Mouse (Mus musculus) heart, postnatal 10 days (tissue): ENCODE results near the gene Kcnj12. TPM values are rescaled to one million over a fixed set of nuclear protein-coding genes. Genes with fewer than 3 reads are reported as not detected.

ENCODE experiments used
- DNase-seq, 2 experiments: peaks; one replicate each; pipeline ENCODE4 v3.0.0; 2021
- intact Hi-C: fragments of 180-260 bp; cut with DNase I; formaldehyde crosslinking; loops from one replicate; pipeline ENCODE4 v1.15.1; 2025
- total RNA-seq, 2 experiments: library from RNA; stranded (reverse); gene quantifications; 2 replicates each; pipeline ENCODE4 v1.2.3; 2021

Kcnj12 gene
- total RNA-seq = 10 to 100 TPM; 20.6 to 24.7 TPM

DNA sequence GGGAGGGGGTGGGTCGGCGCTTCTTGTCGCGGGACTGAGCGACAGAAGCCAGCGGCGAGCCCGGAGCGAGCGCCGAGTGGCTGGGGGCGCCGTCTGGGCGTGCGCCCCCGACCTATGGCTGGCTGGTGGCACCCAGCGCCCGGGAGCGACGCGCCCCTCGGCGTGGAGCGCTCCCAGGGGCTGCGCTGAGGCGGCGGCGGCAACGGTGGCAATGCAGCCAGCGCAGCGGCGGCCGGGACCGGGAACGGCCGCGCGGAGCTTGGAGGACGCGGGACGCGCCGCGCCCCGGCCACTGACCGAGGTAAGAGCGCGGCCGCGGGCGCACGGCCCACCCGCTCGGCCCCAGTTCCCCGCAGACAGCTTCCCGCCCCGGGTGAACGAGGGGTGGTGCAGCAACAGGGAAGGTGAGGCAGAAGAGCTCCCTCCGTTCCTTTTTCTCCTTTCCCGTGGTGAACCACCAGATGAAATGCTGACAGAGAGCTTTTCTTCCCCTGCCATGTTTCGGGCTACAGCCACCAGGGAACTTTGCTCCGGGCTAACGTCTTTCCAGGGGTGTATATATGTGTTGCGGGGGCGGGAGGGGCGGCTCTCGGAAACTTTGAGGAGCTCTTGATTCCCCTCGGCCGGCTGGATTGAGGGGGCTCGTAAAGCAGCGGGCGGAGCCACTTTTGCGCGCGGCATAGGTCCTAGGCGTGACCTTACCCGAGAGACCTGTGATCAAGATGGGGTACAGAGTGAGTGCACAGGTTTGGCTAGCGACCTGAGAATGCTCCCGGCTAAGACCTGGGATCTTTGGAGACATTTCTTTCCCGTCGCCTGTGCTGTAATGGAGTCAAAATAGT, at the start of gene Kcnj12:
TSS of gene Kcnj12 (plus strand) at position 15 of the 842 bp plus-strand sequence.
- intact Hi-C loops = loop anchor here (2.0 kb wide), 1 partner anchor 38 kb away; no protein-coding TSS in a partner anchor
- DNase-seq = peak in 1 of 2 experiments; percentile 18

DNA sequence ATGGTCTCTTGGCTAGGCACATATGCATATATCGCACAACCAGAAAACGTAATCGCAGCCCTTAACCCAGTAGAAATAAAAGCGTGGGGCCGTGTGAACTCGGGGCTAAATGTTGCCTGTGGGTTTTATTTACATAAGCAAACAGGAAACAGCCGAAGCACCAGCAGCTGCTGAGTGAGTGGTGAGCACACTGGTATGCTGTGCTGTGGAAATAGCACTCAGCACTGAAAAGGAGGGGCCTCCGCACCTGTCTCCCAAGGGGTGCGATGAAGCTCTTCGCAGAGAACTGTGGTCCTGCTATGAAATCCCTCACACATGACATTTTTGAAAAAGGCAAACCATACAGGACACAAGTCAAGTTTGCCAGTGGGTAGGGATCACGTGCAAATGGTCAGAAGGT, 47.3 kb upstream of the Kcnj12 start:
- DNase-seq = no peak
- intact Hi-C loops = no loop called here

DNA sequence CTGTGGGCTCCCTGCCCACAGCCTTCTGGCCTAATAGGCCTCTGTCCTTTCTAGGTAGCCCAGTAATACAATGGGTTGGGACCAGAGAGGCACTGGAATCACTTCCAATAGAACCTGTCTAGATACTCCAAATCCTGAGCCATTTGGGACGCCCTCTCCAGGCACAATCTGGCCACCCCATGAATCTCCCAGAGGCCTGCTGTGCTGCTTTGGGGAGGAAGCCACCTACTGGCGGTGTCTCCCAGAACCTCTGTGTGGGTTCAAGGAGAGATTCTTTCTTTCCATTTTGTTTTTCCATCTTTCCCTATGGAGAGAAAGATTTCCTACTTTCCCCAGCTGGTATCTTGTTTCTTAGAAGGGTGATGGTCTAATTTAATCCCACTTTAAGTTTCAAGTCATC, 46.1 kb upstream of the Kcnj12 start:
- DNase-seq = no peak

DNA sequence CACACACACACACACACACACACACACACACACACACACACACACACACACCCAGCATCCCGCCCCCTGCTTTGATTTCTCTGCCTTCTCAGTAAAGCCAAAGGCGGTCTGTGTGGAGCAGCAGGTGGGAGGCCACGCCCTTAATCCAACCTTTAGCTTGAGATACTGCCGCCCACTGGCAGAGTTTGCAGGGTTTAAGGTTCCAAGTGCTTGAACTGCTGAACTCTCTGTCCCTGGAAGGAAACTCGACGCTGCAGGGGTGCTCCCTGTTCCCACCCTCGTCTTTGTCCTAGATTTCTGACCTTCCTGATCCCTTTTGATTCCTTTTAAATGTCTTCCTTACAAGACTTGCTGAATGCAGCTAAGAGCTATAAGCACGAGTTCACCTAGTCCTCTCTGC, 45.6 kb upstream of the Kcnj12 start:
- intact Hi-C loops = no loop called here
- peak; percentile 30 to 43 for DNase-seq

More for the DNA sequence above, 46.1 kb upstream of the Kcnj12 start:
- intact Hi-C loops = no loop called here

DNA sequence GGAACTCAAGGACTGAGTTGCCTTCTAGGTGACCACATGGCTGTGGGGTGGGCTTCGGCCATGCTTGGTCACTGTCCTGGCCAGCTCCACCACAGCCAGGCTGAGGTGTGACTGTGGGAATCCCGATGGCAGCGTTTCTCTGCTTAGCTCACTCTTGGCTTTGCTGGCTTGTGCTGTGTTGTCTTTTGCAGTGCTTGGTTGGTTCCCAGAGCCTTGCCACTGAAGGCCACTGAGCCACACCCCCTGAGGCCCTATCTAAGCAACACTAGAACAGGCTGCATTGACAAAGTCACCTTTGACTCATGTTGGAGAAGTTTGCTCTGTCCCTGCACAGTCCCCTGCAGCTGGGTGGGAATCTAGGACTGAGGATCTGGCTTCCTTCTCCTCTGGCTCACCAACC, 45.2 kb upstream of the Kcnj12 start:
- intact Hi-C loops = no loop called here
- DNase-seq = peak; percentile 37 to 48

DNA sequence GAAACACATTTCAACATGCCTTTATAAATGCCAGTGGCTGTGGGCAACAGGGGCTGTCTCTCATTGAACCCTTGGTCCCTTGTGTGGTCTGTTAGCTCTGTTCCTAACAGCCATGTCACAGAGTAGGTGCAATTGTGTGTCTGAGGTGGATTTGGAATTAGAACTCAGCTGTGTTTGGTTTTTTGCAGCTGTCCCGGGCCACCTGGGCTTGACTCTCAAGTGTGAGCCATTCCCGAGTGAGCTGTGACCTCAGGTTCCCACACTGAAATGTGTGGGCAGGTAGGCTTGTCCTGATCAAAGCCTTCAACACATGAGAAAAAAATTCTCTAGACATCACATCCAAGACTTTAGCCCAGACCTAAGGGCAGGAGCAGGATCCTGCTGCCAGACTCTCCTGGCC, 43.7 kb upstream of the Kcnj12 start:
- intact Hi-C loops = no loop called here
- DNase-seq = no peak

DNA sequence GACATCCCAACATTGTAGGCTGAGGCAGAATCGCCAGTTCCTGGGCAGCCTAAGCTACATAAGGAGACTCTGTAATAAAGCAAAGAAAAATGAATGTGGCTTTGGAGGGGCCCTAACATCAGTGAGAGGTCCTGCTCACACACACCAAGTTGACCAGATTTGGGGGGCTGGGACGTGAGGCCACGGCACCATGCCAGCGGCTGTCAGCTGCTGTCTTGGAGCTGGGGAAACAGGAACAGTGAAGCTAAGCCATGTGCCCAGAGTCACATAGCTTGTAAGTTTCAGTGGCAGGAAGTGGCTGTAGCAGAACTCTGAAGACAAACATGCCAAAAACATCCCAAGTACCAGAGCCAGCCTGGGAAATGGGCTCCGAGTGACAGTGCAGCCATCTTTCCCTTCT, 42.6 kb upstream of the Kcnj12 start:
- no peak for DNase-seq
- intact Hi-C loops = no loop called here

DNA sequence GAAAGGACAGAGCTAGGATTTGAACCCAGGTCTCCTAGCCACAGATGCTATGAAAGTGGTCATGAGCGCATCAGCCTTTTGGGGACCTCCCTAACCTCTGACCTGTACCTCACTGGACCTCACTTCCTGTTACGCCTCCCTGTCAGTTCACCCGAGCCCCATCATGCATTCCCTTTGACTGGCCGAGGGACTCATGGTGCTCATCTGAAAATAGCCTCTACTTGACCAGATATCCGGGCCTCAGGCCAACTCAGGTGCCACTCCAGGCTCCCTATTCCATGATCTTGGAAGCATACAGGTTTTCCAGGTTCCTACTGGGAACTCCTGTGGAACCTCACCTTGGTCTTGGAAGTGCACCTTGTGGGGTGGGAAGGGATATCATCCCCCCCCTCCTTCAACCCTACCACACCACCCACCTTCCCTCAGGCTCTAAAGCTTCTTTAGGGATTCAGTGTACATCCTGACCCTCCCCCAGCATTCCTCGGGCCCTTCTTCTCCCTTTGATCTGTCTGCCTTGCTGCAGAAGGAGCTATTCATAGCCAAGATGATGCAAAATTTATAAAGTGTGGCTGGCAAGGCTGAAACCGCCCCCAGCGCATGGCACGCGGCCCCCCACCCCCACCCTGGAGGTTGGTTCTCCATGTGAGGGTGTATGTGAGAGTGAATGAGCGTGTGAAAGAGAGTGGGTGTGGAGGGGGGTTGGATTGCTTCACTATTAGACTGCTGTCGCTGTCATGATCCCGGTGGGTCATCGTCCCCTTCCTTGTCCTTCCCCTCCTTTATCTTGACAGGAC, 40.5 kb upstream of the Kcnj12 start:
- DNase-seq = peak; percentile 20 to 40

DNA sequence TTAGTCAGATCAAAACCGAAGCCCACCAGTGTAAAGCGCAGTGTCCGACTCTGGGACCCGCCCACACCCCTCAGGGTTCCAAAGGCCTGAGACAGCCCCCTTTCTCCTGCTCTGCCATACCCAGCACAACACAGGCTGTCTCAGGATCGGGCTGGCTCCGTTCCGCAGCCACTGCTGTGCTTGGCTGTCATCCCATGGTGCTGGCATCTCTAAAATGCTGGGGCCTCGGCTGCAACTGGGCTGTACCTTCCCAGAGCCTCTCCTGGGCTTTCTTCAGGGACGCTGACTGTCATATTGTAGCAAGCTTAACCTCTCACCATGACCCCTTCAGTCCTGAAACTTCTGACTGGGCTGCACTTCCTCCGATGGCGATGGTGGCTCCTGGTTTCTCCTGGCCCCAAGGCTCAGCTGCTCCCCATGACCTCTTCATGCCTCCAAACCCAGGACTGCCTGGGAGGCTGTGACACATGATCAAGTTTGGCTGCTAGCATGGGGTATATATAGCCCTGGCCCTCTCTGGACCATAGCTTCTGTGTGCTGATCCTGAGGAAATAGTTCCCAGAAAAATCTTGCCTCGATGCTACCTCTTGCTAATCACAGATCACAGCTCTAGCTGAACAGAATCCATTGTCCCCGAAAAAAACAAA, 37.3 kb upstream of the Kcnj12 start:
- intact Hi-C loops = loop anchor here (2.0 kb wide), 1 partner anchor 38 kb away; the partner anchor contains the start of gene Kcnj12
- DNase-seq = peak; percentile 82 to 86

More for the DNA sequence above, 40.5 kb upstream of the Kcnj12 start:
- intact Hi-C loops = no loop called here

DNA sequence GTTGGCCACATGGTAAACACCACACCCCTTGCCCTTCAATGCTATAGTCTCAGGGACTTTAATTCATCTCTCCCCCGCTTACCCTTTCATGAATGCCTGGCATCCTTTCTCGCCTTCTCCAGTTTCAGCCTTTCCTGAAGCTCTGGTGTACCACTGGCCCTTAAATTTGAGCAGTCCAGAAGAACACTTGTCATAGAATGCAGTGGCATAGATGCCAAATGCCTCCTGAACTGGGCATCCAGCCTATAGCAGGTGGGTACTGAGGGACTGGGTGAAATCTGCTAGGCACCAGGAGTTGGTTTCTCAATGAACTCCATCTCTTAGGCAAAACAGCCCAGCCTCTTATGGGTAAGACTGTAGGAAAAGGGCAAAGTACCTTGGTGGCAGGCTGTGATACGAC, 31.9 kb upstream of the Kcnj12 start:
- intact Hi-C loops = no loop called here
- no peak for DNase-seq

DNA sequence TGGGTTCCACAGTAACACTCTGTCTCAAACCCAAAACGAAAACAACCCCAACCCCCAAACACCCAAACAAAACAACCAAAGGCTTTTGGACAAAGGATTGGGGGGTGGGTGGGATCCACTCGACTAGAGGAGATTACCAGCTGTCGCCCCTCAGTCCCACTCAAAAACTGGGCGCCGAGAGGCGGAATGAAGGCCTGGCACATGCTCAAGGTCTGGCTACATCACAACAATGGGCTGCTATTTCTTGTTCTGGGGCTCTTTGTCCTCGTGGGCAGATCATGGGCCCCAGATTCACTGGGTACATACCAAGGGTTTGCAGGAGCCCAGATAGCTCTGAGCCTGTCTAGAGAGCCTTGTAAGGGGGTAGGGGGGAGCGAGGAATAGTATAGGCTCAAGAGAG, 19.6 kb upstream of the Kcnj12 start:
- DNase-seq = no peak
- intact Hi-C loops = no loop called here

DNA sequence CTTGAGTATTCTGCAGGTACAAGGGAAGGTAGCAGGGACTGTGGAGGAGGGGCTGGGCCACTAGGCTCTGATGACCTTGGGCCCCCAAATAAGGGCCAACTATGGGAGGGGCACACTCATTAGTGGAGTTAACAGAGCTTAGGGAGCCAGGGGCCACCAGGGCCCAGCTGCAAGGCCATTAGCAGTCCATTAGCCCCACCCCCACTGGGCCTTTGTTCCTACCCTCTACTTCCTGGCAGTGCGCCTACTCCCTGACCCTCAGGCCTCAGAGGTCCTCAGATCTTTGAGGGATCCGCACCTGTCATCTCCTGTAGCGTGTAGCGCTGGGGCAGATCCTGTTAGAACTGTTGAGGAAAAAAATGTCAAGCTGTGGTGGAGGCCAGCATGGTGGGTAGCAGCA, 18.3 kb upstream of the Kcnj12 start:
- DNase-seq = no peak
- intact Hi-C loops = no loop called here

DNA sequence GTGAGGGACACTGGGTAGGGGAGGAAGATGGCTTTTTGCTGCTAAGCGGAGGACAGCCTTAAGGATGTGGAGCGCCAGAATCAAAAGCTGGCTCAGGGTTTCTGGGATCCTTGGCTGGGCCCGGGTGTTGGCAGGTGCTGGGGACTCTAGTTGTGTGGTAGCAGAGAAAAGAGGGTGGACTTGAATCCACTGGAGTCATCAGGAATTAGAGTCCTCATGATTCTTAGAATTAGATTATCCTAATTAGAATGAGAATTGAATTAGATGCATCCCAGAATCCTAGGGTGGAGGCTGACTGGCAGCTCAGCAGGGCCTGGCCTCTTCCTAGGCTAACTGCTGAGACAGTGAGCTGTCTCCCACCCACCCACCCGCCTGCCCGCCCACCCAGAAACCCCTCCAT, 17.6 kb upstream of the Kcnj12 start:
- no peak for DNase-seq
- intact Hi-C loops = no loop called here

DNA sequence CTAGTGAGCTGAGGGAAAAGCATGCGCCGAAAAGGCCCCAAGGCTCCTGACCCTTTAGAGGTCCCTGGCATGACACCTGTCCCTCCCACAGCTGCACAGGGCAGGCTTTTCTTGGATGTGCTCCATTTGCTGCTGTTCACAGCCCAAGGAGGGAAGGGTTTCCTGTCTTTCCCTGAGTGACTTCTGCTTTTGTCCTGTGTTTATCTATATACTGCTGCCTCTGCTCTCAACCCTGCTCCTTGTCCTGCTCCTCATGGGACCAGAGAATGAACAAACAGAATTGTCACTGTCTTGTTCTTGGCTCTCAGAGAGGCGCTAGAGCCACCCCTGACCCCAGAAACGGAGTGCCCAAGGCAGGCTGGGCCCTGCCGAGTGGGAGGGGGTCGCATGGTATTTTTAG, 17.0 kb upstream of the Kcnj12 start:
- DNase-seq = no peak
- intact Hi-C loops = no loop called here

DNA sequence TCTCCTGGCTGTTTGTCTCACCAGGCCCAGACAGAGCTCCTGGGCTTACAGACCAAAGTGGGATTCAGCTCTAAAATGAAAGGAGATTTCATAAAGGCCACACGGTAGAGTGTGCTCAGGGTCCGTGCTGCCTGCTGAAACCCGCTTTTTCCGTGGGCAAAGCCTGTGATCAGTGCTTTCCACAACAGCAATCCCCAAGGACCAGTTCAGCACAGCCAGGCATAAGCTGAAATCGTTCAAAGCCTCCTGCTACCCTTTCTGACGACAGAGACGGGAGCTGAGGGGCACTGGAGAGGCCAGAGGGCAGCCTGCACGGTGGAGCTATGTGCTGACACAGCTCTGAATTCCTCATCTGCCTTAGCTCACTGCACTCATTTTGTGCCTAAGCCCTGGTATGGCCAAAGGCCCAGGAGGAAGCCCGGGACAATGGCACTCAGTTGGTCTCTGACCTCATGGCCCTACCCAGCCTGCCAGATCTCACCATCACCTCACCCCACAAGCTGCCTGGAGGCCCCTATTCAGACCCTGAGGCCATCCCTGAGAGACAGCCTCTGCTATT, 10.5 kb upstream of the Kcnj12 start:
- intact Hi-C loops = no loop called here
- DNase-seq = peak in 1 of 2 experiments; percentile 17

DNA sequence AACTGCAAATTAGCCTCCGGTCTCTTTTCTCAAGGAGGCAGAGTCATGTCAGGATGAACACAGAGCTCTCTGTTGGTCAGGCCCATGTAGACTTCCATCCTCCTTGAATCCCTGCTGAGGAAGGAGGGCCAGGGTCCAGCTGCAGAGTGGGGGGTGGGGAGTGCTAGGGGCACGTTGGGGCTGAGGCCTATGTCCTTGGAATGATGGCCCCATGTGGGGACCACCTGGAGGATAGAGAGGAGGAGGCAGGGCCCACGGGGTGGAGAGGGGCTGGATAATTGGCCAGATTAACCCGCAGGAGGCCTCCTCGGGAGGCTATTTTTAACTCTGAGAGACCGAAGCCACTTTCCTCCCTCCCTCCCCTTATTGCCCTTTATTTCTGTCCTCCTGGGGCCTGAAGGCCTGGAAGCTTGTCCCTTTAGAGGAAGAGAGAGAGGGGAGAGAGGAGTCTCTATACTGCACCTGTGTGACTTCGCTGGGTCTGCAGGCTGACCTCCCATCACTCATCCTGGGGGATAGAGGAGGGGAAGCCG, 5.4 kb upstream of the Kcnj12 start:
- intact Hi-C loops = no loop called here
- peak; percentile 38 to 48 for DNase-seq

DNA sequence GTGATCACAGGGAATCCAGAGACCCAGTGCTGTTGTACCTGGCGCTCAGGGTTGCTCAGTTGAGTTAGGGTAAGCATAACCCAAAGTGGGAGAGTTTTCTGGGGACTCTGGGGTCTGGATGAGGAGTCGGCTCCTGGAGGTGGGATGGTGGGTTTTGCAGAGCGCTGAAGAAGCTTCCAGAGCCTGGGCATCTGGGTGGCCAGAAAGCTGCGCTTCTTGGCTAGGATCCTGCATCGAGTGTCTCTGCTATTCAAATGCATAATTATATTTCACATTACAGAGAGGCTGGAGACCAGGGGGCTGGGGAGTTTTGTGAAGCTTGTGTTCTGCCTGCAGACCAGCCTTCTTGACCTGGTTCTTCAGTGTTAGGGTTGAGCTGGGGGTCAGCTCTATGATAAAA, 1.2 kb upstream of the Kcnj12 start:
- intact Hi-C loops = no loop called here
- no peak for DNase-seq

DNA sequence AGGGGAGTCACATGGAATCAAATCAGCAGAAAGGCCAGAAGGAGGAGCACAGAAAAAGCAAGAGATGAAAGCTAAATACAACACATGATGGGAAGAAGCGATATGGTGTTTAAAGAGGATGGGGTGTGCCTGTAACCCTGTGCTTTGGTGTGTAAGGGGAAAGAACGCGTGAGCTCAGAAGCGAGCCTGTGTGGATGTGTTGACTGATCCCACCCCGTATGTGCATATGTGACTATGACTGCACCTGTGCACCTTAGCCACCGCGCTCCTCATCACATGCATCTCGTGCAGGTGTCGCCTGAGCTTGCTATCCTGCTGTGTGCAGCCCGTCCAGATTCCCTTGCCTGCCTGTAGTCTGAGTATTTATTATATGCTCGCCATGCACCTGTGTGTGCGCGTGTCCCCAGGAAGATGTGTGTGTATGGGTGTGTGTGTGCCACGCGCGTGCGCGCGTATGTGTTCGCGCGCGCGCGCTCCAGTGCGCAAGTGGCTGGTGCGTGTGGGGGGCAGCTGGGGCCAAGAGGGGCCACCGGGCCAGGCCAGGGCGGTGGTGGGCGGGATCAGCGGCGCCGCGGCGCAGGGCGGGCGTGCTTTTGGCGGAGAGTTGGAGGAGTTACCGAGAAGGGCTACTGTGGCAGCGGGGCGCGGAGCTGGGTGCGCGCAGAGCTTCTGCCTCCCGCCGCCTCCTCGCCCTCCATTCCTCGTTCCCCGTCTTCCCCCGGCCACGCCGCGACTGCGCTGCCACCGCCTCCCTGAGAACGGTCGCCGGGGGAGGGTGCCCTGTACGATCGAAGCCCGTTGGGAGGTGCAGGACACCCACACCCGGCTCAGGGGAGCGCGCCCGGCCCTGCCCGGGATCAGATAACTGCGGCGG, 451 bp upstream of the Kcnj12 start:
- DNase-seq = peak; percentile 52 to 56
- intact Hi-C loops = loop anchor here (2.0 kb wide), 1 partner anchor 37 kb away; no protein-coding TSS in a partner anchor

DNA sequence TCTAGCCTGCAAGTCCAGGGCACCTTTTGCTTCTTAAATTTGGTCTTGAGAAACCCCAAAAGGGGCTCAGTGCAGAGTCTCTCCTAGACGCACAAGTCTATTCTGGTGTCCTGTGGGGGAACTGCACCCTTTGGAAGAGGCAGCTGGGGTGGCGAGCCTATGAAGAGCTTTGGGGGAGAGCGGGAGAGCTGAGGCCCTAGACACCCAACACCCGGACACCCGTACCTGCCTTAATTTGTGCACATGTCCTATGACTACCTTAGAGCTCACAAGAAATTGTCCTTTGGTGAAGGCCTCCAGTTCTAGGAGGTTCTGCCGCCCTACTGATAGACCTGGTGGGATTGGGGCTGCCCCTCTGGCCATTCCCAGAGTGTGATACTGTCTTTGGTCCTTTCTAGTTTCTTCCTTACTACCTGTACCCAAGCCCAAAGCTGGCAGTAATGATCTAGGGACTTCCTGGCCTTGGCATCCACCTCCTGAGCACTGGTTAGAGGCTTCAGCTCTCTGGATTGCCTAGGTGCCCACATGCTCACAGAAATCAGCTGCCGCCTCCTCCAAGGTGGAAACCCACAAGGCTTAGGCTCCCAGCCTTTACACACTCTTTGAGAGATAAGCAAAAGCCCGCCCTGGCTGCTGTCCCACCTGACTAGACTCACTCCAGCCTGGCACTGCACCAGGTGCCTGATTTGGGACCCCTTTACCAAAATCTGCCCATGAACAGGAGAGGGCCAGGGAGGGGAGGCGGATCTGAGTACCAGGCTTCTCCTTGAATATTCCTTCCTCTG, 1.2 kb downstream of the Kcnj12 start:
- DNase-seq = no peak

More for the DNA sequence above, 1.2 kb downstream of the Kcnj12 start:
- intact Hi-C loops = loop anchor here (2.0 kb wide), 1 partner anchor 39 kb away; no protein-coding TSS in a partner anchor
